8 mouse cellular contexts compared by ENCODE assay signal in genomic region chr4:74401617-74402313, GRCm38 (mm10).
A peak's percentile ranks its signal among the peaks of the same experiment; 100 is the strongest.
DNase-seq lines count a peak whose midpoint lies in the region; ATAC-seq and TF ChIP-seq lines count a peak whose summit lies in the region.
"Not testable (repeated sequence)": the region's sequence is repeated elsewhere in the genome, so short reads cannot be mapped to it uniquely, and the experiment has no call there.

No protein-coding gene starts in this region.

- not testable (repeated sequence) for H3K27me3 ChIP-seq in forebrain, embryonic 13.5 days; forebrain, postnatal 0 days (ENCODE audit: insufficient read depth, low read length); hindbrain, embryonic 14.5 days (ENCODE audit: control insufficient read depth, insufficient read depth, low read length); midbrain, embryonic 15.5 days (replicated peaks); neural tube, embryonic 13.5 days

- not testable (repeated sequence) for H3K27ac ChIP-seq in forebrain, embryonic 13.5 days; forebrain, postnatal 0 days (ENCODE audit: low read depth, low read length); hindbrain, embryonic 14.5 days; midbrain, embryonic 15.5 days; neural tube, embryonic 13.5 days (replicated peaks)

- not testable (repeated sequence) for TF ChIP-seq CTCF in forebrain, postnatal 0 days (IDR thresholded peaks at IDR 0.05; ENCODE audit: low read depth)

- peak; percentile 26 for DNase-seq in brain, adult 2 months (ENCODE audit: low read depth, low spot score)
- DNase-seq in embryo, embryonic 10.5 days (ENCODE audit: low spot score), result peak; percentile 7
- peak; percentile 13 for DNase-seq in forebrain, postnatal 0 days
- DNase-seq in hindbrain, embryonic 14.5 days (ENCODE audit: low spot score), result peak; percentile 36
- peak; percentile 28 for DNase-seq in hindlimb bud, embryonic 11.5 days (ENCODE audit: extremely low spot score, low read depth, low spot score)

- ATAC-seq in forebrain, embryonic 13.5 days, result peak; percentile 82
- ATAC-seq in forebrain, postnatal 0 days, result peak; percentile 82; the same call in 1 of the 2 replicates
- peak; percentile 82; the same call in 1 of the 2 replicates for ATAC-seq in hindbrain, embryonic 14.5 days (ENCODE audit: low FRiP score)
- 0 out of 2 replicates have a peak, but pooled peaks have one; percentile 62 for ATAC-seq in midbrain, embryonic 15.5 days (replicated peaks)
- ATAC-seq in neural tube, embryonic 13.5 days (ENCODE audit: low read depth), result peak; percentile 92

- peaks cover 37% of the 10 kb centered on the region for H3K36me3 ChIP-seq in forebrain, embryonic 13.5 days (ENCODE audit: poor library complexity, severe bottlenecking)
- H3K36me3 ChIP-seq in forebrain, postnatal 0 days (ENCODE audit: insufficient read depth), result peaks cover 20% of the 10 kb centered on the region; the same call in 1 of the 2 replicates
- peaks cover 32% of the 10 kb centered on the region for H3K36me3 ChIP-seq in hindbrain, embryonic 14.5 days (replicated peaks; ENCODE audit: control insufficient read depth, insufficient read depth)
- not testable (repeated sequence) for H3K36me3 ChIP-seq in midbrain, embryonic 15.5 days (replicated peaks)
- H3K36me3 ChIP-seq in neural tube, embryonic 13.5 days, result peaks cover 40% of the 10 kb centered on the region

- H3K9me3 ChIP-seq in forebrain, embryonic 13.5 days (replicated peaks); forebrain, postnatal 0 days (ENCODE audit: low read length); hindbrain, embryonic 14.5 days (ENCODE audit: control insufficient read depth, low read length); midbrain, embryonic 15.5 days; neural tube, embryonic 13.5 days: not testable (repeated sequence)

- H3K4me3 ChIP-seq in forebrain, embryonic 13.5 days; forebrain, postnatal 0 days (ENCODE audit: low read depth, low read length); hindbrain, embryonic 14.5 days (replicated peaks; ENCODE audit: low read length); midbrain, embryonic 15.5 days; neural tube, embryonic 13.5 days: not testable (repeated sequence)

- not testable (repeated sequence) for H3K4me1 ChIP-seq in forebrain, embryonic 13.5 days; forebrain, postnatal 0 days (ENCODE audit: insufficient read depth); hindbrain, embryonic 14.5 days (replicated peaks; ENCODE audit: control insufficient read depth, insufficient read depth, low read length); midbrain, embryonic 15.5 days
- H3K4me1 ChIP-seq in neural tube, embryonic 13.5 days (replicated peaks), result peaks cover 14% of the 10 kb centered on the region

- not testable (repeated sequence) for H3K4me2 ChIP-seq in forebrain, embryonic 13.5 days; forebrain, postnatal 0 days (ENCODE audit: low read depth); hindbrain, embryonic 14.5 days (replicated peaks); midbrain, embryonic 15.5 days; neural tube, embryonic 13.5 days

- H3K9ac ChIP-seq in forebrain, embryonic 13.5 days; forebrain, postnatal 0 days; hindbrain, embryonic 14.5 days; midbrain, embryonic 15.5 days; neural tube, embryonic 13.5 days: not testable (repeated sequence)

- 61% methylated on average over 7 of the region's 7 CpGs for WGBS in forebrain, embryonic 13.5 days
- WGBS in forebrain, postnatal 0 days, result 64% methylated on average over 7 of the region's 7 CpGs
- 58% methylated on average over 7 of the region's 7 CpGs for WGBS in hindbrain, embryonic 14.5 days
- 74% methylated on average over 7 of the region's 7 CpGs for WGBS in midbrain, embryonic 15.5 days
- WGBS in neural tube, embryonic 13.5 days, result 47% methylated on average over 7 of the region's 7 CpGs
